Mouse (Mus musculus) ovary, postnatal 10 days (tissue): ENCODE results near the gene Gm648.
"Not testable (repeated sequence)": the region's sequence is repeated elsewhere in the genome, so short reads cannot be mapped to it uniquely, and the experiment has no call there.

Source experiments
- DNase-seq: peaks from one replicate; pipeline ENCODE4 v3.0.0; 2022; ENCODE audit warnings: low spot score

Gm648 gene

DNA sequence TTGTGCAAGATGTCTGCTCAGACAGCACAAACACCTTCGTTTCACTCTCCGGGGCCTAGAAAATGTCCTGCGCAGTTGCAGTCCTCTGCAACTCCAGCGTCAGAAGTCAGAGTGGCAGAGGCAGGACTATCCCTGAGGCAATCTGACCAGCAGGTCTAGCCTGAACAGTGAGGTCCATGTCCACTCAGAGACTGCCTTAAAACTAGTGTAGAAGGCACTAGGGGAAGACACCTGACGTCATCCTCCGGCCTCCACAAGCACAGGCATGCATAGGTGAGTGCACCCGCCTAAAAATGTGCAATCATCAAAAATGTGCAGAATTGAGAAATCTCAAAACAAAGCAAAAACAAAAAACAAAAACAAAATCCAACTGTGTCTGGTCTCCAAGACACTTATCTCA is at the start of gene Gm648:
TSS of gene Gm648 (minus strand) at position 101 of the 400 bp plus-strand sequence.
- no peak for DNase-seq

DNA sequence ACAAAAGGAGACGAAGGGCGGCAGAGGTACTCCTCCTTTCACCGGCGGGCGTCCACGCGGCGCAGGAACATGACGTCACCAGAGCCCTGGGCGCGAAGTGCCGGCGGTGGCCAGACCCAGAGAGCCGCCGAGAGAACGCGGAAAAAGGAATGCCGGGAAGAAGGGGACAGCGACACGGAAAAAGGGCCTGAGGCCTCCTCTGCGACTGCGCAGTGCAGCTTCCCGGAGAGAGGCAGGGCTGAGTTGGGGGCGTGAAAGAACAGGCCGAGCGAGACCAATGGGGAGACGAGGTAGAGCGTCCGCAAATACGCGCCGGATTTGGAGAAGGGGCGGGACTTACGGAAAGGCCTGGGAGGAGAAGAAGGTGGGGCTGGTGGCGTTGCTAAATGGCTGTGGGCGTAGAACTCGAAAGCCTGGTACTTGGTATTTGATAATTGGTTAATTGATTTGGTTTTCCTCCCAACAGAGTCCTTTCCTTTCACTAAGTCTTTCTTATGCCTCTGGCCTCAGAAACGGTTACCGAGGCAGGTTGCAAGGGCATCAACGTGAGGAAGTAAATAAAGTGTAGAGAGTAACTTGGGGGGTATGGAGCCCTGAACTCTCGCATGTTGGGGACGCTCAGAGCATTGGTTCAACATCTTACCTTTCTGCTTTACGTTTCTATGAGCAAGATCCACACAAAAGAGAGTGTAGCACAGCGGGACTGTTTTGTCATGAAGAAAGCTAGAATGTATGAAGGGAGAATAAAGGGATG is 48.7 kb upstream of the Gm648 start, which contains the start of gene Mmgt1:
TSS of gene Mmgt1 (minus strand) at position 183 of the 754 bp plus-strand sequence.
- DNase-seq, result peak; percentile 61

DNA sequence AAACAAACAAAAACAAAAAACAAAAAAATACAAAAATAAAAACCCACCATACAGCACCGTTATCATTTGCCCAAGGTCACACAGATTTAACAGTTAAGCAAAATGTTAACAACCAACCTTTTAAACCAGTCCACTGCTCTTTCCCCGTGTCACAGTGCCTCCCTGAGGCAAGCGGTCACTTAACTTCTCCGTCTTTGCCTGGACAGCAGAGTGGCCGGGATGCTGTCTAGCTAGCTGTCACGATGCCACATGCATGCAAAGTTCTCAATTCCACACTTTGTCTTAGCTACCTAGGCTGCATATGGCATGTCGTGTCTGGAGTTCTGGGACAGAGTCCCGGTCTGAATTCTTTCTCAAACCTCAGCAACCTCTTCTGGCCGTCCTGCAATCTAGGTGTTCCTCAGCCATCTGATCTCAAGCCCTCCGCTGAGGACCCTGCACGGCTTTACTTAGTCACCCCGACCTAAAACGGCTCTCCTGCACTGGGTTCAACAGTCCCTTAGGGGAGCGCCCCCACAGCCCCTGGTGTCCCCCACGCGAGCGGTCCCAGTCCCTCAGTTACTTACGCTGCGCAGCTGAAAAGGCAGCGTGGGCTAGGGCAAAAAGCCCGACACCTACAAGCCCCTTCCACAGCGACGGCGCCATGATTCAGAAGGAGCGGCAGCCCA is 47.9 kb upstream of the Gm648 start:
- DNase-seq, result no peak

DNA sequence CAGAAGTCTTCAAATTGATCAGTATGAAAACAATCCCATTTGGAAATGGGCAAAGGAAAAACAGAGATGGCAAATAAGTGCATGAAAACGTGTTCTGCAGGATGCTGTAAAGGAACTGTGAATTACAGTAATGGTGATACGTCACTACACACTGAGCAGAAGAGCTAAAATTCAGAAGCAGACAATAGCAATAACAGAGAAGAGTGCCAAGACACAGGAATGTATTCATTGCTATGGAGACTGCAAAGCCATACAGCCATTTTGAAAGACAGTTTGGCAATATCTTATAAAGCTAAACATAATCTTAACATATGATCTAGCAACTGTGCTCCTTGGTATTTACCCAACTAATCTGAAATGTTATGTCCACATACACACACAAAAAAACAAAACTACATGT is 28.8 kb upstream of the Gm648 start:
- DNase-seq, result no peak

DNA sequence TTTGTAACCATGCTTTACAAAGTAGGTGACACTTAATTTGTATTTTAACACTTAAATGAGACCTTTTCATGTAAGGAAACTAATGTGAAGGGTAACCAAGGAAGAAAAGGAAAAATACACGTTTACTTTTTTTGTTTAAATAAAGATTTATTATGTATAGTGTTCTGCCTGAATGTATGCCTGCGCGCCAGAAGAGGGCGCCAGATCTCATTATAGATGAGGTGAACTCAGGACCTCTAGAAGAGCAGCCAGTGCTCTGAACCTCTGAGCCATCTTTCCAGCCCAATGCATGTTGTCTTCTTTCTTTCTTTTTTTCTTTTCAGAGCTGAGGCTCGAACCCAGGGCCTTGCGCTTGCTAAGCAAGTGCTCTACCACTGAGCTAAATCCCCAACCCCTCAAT is 23.1 kb upstream of the Gm648 start:
- no peak for DNase-seq

DNA sequence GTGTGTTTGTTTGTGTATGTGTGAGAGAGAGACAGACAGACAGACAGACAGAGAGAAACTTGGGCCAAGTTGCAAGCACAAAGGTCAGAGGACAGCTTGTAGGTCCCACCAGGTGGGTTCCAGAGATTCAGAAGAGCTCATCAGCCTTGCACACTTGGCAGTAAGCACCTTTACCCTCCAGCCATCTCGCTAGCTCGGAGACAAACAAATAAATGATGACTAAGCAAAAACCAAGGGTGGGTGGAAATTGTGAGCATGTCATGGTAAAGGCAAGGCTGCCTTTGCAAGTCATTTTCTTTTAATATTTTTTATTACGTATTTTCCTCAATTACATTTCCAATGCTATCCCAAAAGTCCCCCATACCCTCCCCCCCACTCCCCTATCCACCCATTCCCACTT is 4.2 kb upstream of the Gm648 start:
- DNase-seq, result no peak

DNA sequence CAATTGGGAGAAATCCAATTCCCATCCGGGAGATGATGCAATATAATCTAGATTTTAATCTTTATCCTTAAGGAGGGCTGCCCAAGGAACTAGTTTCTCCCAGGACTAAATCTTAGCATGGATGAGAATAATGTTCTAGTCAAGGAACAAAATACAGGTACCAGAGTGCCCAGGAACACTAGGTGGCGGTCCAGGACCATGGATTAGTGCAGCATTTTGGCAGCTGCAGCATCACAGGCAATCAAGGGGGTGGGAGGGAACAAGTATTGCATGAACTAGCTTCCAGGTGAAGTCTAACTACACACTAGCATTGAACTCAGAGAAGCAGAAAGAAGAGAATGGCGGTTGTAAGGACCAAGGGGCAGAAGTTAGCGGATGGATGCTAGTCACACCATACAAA is 12.2 kb downstream of the Gm648 start:
- no peak for DNase-seq

DNA sequence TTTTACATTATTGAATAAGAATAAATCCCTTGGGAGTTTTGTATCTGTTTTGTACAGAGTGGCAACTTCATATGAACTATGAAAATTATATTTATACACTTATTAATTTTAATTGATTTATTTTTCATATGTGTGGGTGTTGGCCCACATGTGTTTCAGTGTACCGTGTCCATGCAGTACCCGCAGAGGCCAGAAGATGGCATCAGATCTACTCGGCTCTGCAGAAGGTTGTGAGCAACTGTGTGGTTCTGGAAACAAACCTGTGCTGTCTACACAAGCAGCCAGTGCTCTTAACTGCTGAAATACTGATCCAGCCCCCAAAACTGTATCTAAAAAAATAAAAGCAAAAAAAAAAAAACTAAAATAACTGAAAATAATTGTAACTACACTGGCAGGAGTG is 18.1 kb downstream of the Gm648 start:
- DNase-seq, result peak; percentile 6

DNA sequence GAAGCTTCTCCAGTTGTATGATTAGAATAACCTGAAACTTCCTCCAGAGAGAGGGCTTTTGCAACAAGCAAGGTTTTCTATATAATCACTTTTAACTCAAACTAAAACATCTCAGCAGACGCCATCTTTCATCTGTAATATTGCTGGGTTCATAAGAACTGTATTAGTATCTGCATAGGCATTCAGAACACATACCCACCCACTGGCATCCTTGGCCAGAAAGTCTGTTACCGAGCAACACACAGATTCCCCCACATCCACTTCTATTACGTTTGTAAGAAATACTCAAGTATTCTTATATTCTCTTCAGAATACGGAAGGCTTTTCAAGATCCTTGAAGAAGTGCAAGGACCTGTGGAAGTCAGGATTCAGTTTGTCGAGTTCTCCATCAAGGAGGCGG is 25.0 kb downstream of the Gm648 start, which contains the start of gene Gm10477:
TSS of gene Gm10477 (plus strand) at position 301 of the 400 bp plus-strand sequence.
- DNase-seq, result not testable (repeated sequence)

DNA sequence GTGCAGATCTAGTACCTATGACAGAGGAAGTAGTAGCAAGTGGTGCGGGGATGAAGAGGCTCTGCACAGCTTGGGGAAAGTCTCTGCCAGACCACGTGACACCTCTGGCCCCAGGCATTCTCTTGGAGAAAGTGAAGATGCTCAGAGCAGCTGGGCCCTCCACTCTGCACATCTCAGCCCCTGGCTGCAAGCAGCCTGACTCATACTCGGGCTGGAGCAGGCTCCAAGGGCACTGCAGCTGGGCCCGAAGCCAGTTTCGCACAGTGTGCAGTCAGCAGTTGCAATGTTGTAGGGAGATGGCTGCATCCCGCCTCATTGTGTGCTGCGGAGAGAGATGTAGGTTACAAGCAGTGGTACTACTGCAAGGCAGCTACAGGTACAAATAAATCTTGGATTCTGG is 52.2 kb downstream of the Gm648 start:
- DNase-seq, result no peak
